Mouse (Mus musculus) olfactory bulb, adult 2 months (tissue): ENCODE data around the gene Catsperz. TPM values are rescaled to one million over a fixed set of nuclear protein-coding genes. Genes with fewer than 3 reads are reported as not detected.

Experiments used
- H3K27ac ChIP-seq: fragments of 200-500 bp; 2 replicates; pipeline ENCODE4 v1.5.1; 2012; ENCODE audit warnings: low read depth, low read length; ENCODE audit not compliant: insufficient read depth
- H3K4me1 ChIP-seq: fragments of 200-500 bp; 2 replicates; pipeline ENCODE4 v1.6.1; 2012; ENCODE audit warnings: low read length; ENCODE audit not compliant: control insufficient read depth, insufficient read depth
- H3K4me3 ChIP-seq: fragments of 200-500 bp; 2 replicates; pipeline ENCODE4 v1.5.1; 2012; ENCODE audit warnings: mild to moderate bottlenecking, low read depth, low read length, moderate library complexity; ENCODE audit not compliant: insufficient read depth
- CTCF ChIP-seq: fragments of 200-500 bp; IDR thresholded peaks from 2 replicates; pipeline ENCODE4 v1.5.1; 2012; ENCODE audit warnings: low read depth, mild to moderate bottlenecking, low read length, moderate library complexity; ENCODE audit not compliant: insufficient read depth
- POLR2A ChIP-seq: fragments of 200-500 bp; IDR thresholded peaks from 2 replicates; pipeline ENCODE4 v1.6.1; 2012; ENCODE audit warnings: mild to moderate bottlenecking, low read depth, low read length, moderate library complexity; ENCODE audit not compliant: insufficient read depth
- WGBS: fragments of 180-500 bp; shearing (Covaris S2); methylation state at CpG from one replicate; pipeline ENCODE4 v1.1.7; 2018; 5-methylcytosine and 5-hydroxymethylcytosine counted together
- polyA plus RNA-seq: library from polyadenylated mRNA; stranded (reverse); fragments of >200 nt; gene quantifications from 2 replicates; pipeline ENCODE4 v1.2.4, GENCODE M21; 2012; ENCODE audit warnings: low replicate concordance; ENCODE audit not compliant: missing spikeins, insufficient read depth, insufficient read length

Catsperz gene
- polyA plus RNA-seq, 1 experiment = not detected

GRCm38 (mm10) chr19:6919876-6920740 is 5.1 kb downstream of the Catsperz start:
- Histone ChIP-seq H3K4me3 (peak overlapping the region; percentile 81), H3K4me1 (peaks cover 32% of the 10 kb centered on the region), H3K27ac (no peak overlapping the region)
- WGBS = 32% methylated on average over 8 of the region's 8 CpGs
- TF ChIP-seq CTCF (no peak), POLR2A (no peak)

GRCm38 (mm10) chr19:6919431-6919830 is 5.7 kb downstream of the Catsperz start:
- peaks cover 25% of the 10 kb centered on the region for H3K4me1 ChIP-seq
- H3K4me3 ChIP-seq = no peak overlapping the region
- TF ChIP-seq POLR2A (no peak), CTCF (no peak)
- no peak overlapping the region for H3K27ac ChIP-seq

- 85% methylated on average over 4 of the region's 4 CpGs for WGBS
- Histone ChIP-seq H3K4me3 (no peak overlapping the region), H3K27ac (no peak overlapping the region), H3K4me1 (peaks cover 29% of the 10 kb centered on the region)
- no peak for TF ChIP-seq CTCF
- no peak for TF ChIP-seq POLR2A
These were observed 6.9 kb downstream of the Catsperz start for GRCm38 (mm10) chr19:6918321-6918720.

DNA sequence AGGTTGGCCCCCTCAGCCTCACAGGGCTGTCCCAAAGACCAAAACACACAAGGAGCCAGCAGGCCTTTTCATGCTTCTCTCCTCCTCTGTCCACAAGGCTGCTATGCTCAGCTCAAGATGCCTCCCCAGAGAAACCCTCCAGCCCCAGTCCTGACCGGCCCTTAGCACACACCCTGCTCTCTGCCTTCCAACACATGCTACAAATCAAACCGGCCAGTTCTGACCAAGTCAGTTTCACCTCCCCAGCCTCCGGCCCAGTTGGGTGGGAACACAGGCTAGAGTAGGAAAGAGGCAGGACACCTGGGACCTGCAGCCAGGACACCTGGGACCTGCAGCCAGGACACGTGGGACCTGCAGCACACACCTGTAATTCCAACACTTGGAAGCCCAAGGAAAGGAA is 8.7 kb downstream of the Catsperz start:
- TF ChIP-seq POLR2A = no peak
- TF ChIP-seq CTCF = no peak
- WGBS = 79% methylated on average over 4 of the region's 4 CpGs
- no peak overlapping the region for H3K27ac ChIP-seq
- H3K4me3 ChIP-seq = no peak overlapping the region
- peaks cover 23% of the 10 kb centered on the region for H3K4me1 ChIP-seq

DNA sequence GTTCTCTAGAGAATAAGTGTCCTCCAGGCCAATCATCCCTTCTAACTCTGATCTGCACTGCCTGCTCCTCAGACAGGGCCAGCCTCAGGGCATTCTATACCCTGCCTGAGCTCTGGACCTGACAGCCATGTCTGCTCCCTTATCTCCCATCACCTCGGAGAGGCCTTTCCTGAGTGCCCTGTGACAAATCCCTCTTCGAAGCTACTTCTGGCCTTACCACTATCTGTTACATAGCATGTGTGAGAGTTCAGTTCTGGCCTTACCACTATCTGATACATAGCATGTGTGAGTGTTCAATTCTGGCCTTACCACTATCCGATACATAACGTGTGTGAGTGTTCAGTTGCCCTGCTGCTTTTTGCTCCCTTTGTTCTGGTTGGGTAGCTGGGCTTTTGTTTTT is 9.9 kb downstream of the Catsperz start:
- H3K4me3 ChIP-seq = no peak overlapping the region
- H3K27ac ChIP-seq = no peak overlapping the region
- H3K4me1 ChIP-seq = peaks cover 29% of the 10 kb centered on the region
- TF ChIP-seq CTCF = no peak
- no peak for TF ChIP-seq POLR2A
- 86% methylated on average over 4 of the region's 4 CpGs for WGBS

DNA sequence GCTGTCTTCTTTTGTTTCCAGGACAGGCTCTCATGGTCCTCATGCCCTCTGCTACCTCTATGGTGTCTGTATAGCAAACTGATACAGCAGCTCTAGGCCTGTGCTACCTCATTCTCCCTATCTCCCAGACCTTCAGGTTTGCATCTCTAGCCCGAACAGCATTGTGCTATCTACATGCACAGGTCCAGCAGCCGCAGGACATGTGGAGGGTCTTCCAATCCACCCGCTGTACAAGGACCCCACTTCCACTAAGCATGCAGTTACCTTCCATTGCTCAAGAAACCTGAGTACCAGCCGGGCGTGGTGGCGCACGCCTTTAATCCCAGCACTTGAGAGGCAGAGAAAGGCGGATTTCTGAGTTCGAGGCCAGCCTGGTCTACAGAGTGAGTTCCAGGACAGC is 10.6 kb downstream of the Catsperz start:
- no peak overlapping the region for H3K27ac ChIP-seq
- no peak overlapping the region for H3K4me3 ChIP-seq
- peaks cover 24% of the 10 kb centered on the region; the same call in 1 of the 2 replicates for H3K4me1 ChIP-seq
- TF ChIP-seq POLR2A (no peak), CTCF (no peak)
- 91% methylated on average over 9 of the region's 9 CpGs for WGBS

DNA sequence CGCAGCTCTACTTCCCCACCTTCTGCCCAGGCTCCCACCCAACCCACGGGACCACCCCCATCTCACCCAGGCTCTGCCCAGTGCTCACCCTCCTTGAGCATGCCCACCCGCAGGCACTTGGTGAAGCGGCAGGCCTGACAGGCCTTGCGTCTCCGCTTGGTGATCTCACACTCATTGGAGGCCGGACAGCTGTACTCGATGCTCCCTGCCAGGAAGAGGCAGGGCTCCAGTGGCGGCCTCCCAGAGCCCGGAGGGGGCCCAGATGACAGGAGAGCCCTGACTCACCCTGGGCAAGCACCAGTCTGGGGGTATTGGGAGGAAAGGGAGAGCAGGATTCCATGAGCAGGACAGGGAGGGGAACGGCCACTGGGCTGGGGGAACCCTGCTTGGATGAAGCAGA is 11.2 kb downstream of the Catsperz start:
- H3K4me1 ChIP-seq = peaks cover 24% of the 10 kb centered on the region; the same call in 1 of the 2 replicates
- no peak overlapping the region for H3K27ac ChIP-seq
- WGBS = 64% methylated on average over 11 of the region's 11 CpGs
- H3K4me3 ChIP-seq = no peak overlapping the region
- no peak for TF ChIP-seq CTCF
- no peak for TF ChIP-seq POLR2A

GRCm38 (mm10) chr19:6913036-6913435 is 12.1 kb downstream of the Catsperz start:
- Histone ChIP-seq H3K4me1 (peaks cover 29% of the 10 kb centered on the region), H3K27ac (no peak overlapping the region), H3K4me3 (no peak overlapping the region)
- TF ChIP-seq CTCF (no peak), POLR2A (no peak)
- 83% methylated on average over 6 of the region's 6 CpGs for WGBS

GRCm38 (mm10) chr19:6912205-6912970 is 12.8 kb downstream of the Catsperz start:
- peaks cover 32% of the 10 kb centered on the region for H3K4me1 ChIP-seq
- H3K27ac ChIP-seq = no peak overlapping the region
- 90% methylated on average over 15 of the region's 15 CpGs for WGBS
- TF ChIP-seq POLR2A = no peak
- no peak for TF ChIP-seq CTCF
- no peak overlapping the region for H3K4me3 ChIP-seq
